Mouse (Mus musculus) layer of hippocampus, postnatal 14 days (tissue): ENCODE results near the gene Anks4b. TPM values are rescaled to one million over a fixed set of nuclear protein-coding genes. Genes with fewer than 3 reads are reported as not detected.

ENCODE experiments used
- DNase-seq, 2 experiments: peaks; one replicate each; pipeline ENCODE4 v3.0.0; 2021 to 2022; ENCODE audit warnings: low spot score in 2 of 2, mixed read lengths in 1 of 2
- total RNA-seq, 2 experiments: library from RNA; stranded (reverse); gene quantifications; 2 replicates each; pipeline ENCODE4 v1.2.3; 2021

The Anks4b gene
- total RNA-seq, 2 experiments from 2014 or later = 0.65 to 0.79 TPM

DNA sequence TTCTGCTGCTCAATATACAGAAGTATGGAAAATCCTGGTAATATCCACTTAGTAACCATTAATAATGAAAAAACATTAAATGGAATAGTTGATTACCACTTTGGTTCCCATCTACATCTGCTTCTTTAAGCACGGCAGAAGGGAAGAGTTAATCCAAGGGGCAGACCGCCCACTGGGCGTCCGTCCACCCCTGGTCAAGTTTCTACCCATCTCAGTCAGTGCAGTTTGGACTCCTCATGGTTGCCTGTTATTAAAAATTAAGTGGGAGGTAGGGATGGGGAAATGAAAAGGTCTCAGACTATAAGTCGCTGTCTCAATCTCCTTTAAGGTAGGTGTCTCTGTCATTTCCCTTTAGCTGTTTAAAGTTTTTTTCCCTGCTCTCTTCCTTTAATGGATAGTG lies 15.3 kb downstream of the Anks4b start:
- DNase-seq = no peak

GRCm38 (mm10) chr7:120189369-120190149 lies 15.9 kb downstream of the Anks4b start:
- no peak for DNase-seq

- DNase-seq = no peak
These were observed 16.6 kb downstream of the Anks4b start for GRCm38 (mm10) chr7:120190150-120190665.

- no peak for DNase-seq
These were observed 18.5 kb downstream of the Anks4b start for GRCm38 (mm10) chr7:120192207-120192606.

- no peak for DNase-seq
These were observed 19.2 kb downstream of the Anks4b start for GRCm38 (mm10) chr7:120192816-120193215.

DNA sequence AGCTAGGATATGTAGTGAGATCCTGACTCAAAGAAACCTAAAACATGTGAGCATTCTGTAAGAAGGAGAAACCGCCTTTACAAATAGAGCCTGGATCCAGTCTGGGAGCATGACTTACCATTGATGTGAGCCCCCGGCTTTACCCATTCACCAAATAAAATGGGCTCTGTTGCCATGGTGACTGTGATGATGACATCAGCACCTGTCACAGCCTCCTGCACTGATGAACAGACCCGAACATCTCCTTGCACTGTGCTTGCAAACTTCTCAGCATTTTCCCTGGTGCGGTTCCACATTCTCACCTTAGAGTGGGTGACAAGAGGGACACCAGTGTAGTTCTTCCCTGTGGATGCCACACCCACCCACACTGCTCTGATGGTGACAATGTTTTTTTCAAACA lies 21.5 kb downstream of the Anks4b start:
- DNase-seq = no peak

- DNase-seq = no peak
These were observed 27.6 kb downstream of the Anks4b start for GRCm38 (mm10) chr7:120201231-120201744.

DNA sequence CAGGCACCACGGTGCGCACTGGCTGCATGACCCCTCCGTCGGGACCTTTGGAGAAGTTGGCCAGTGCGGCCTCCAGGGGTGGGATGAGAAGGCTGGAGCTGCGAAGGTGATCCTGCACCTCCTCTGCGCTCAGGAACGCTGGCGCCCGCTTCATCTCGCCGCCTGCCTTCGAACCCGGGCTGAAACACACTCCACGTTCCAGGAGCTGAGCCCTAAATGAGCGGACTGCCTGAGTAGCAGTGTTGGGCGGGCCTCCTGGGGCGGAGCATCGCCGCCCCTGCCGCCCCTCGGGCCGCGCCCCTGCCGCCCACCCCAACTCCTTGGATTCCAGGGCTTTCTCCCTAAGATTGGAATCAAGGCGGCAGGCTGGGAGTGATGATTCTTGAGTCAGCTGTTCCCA lies 28.1 kb downstream of the Anks4b start, which contains the start of gene Crym:
Gene Crym, minus strand, starts transcription at position 341 of the 400 bp plus-strand sequence.
- no peak for DNase-seq

DNA sequence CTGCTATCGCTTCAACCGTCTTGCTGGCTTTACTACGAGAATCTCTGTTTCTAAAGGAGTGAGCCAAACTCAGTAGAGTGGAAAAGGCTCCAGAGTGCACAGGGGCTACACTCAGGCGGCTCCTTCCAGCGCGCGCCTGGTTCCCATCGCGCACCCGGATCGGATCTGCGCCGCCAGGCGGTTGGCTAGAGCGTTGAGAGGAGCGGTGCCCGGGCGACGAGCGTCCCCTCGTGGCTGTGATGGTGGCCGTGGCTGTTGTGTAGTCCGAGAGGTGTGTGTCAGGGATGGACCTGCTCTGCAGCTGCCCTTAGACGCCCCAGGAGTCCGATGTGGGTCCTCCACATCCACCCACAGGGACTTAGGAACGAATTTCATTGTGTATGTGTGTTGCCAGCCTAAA lies 30.1 kb downstream of the Anks4b start, which contains the start of gene Abca14:
Gene Abca14, plus strand, starts transcription at position 173 of the 400 bp plus-strand sequence.
- DNase-seq = peak; percentile 88 to 89

DNA sequence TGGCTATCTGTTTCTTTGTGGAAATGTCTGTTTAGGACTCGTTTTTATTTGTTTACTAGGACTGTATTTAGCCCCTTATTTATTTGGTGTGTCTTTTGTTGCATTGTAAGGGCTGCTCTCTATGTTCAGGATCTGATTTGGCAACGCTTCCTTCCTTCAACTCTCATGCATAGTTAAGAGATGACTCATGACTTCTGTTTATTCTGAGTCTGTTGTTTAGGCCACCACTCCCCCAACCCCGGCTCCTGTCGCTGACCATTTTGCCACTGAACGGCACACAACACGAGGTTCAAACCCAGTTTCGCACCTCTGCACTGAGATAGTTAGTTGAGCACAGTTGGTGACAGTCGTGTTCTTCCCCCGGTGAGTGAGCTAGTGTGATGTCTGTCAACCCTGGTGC lies 32.3 kb downstream of the Anks4b start:
- no peak for DNase-seq

- DNase-seq = peak in 1 of 2 experiments; percentile 19
These were observed 54.9 kb downstream of the Anks4b start for GRCm38 (mm10) chr7:120228541-120228940.

Other genes starting within 250 kb of the Anks4b start
- under 1 TPM; 0.38 to 0.62 TPM for gene Dnah3, start 78.6 kb upstream of the Anks4b start, total RNA-seq
- gene Tmem159, start 71.5 kb upstream of the Anks4b start, total RNA-seq = 10 to 100 TPM; 16.3 to 17.0 TPM
- under 1 TPM; 0.21 to 0.41 TPM for gene Zp2, start 28.6 kb upstream of the Anks4b start, total RNA-seq
- gene Crym, start 28.3 kb downstream of the Anks4b start, total RNA-seq = 100 to 1,000 TPM; 479 to 510 TPM
- not detected for gene Abca14, start 30.1 kb downstream of the Anks4b start, total RNA-seq
- not detected for gene Abca15, start 154.8 kb downstream of the Anks4b start, total RNA-seq
- gene Abca16, start 235.8 kb downstream of the Anks4b start, total RNA-seq = not detected